Mouse (Mus musculus): Measurements from ENCODE around the gene Ngfr.

GRCm38 (mm10) chr11:95527307-95527706, 60.2 kb downstream of the Ngfr start:
- TF ChIP-seq CTCF (IDR thresholded peaks at IDR 0.05; ENCODE audit: low read depth, low read length) (no peak), GATA1 (IDR thresholded peaks at IDR 0.05; ENCODE audit: borderline replicate concordance, low read length) (no peak), TAL1 (conservative IDR thresholded peaks at IDR 0.05; ENCODE audit: low read depth, low read length) (no peak), POLR2AphosphoS5 (IDR thresholded peaks at IDR 0.05; ENCODE audit: insufficient replicate concordance, low read depth, low read length) (no peak), GATA2 (IDR thresholded peaks at IDR 0.05; ENCODE audit: borderline replicate concordance, low read depth, low read length) (no peak)
